Mouse (Mus musculus): Measurements from ENCODE around the gene Mdh2.

DNA sequence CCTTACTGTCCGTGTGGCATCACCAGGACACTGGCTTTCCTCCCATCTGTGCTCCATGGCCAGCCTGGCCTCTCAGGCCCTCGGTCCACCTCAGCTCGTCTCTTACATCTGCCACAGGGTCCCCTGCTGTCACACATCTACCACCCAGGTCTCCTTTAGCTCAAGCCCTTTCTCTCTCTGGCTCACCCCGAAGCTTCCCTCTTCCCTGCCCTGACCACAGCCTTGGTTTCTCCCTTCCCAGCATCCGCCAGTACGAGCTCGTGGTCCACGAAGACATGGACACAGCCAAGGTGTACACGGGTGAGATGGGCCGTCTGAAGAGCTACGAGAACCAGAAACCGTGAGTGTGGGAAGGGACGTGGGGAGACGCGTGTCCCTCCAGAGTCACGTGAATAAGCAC lies 47.0 kb upstream of the Mdh2 start:
- TF ChIP-seq POLR2A (IDR thresholded peaks at IDR 0.05; ENCODE audit: low read depth, low read length) (no peak), CTCF (conservative IDR thresholded peaks at IDR 0.05; ENCODE audit: insufficient read depth, insufficient read length, low read depth, low read length) (no peak)
